Mouse (Mus musculus): ENCODE data around the gene Cyp26b1.

DNA sequence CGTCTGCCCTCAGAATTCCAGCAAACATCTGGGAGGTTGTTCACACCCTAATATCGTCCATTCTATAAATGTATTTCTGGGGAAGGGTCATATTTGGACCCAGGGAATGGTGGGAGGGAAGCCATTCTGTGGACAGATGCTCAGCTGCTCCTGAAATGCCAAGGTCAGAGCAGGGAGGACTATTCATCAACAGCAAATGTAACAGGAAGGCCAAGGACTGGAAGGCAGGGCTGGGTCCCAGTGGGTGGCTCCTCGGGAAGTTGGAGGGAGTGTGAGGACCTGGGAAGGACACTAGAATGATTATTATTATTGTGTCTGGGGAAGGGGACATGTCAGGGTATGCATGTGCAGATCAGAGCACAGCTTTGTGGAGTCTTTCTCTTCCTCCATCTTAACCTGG is 55.0 kb downstream of the Cyp26b1 start:
- no peak for TF ChIP-seq CTCF (IDR thresholded peaks at IDR 0.05; ENCODE audit: low read depth)
- no peak for TF ChIP-seq EP300 (IDR thresholded peaks at IDR 0.05; ENCODE audit: low read depth)

Data from heart, postnatal 0 days (tissue).